In genomic region chr9:83609422-83610297, GRCm38 (mm10) we compare ENCODE assay signal across 8 mouse cellular contexts.
A peak's percentile ranks its signal among the peaks of the same experiment; 100 is the strongest.
DNase-seq lines count a peak whose midpoint lies in the region; ATAC-seq and TF ChIP-seq lines count a peak whose summit lies in the region.

No protein-coding gene starts in this region.

- H3K27ac ChIP-seq in heart, embryonic 11.5 days (ENCODE audit: low read depth, low read length) = no peak overlapping the region
- no peak overlapping the region for H3K27ac ChIP-seq in midbrain, postnatal 0 days (ENCODE audit: low read depth, low read length)

- no peak for ATAC-seq in heart, embryonic 11.5 days (replicated peaks; ENCODE audit: insufficient number of reproducible peaks, low FRiP score, low TSS enrichment)
- ATAC-seq in common myeloid progenitor, adult 5-6 weeks (replicated peaks; ENCODE audit: low read depth, poor library complexity, severe bottlenecking) = peak; percentile 99
- ATAC-seq in midbrain, postnatal 0 days (ENCODE audit: low FRiP score) = peak; percentile 81

- no peaks in the 10 kb centered on the region for H3K9me3 ChIP-seq in heart, embryonic 11.5 days (replicated peaks; ENCODE audit: control insufficient read depth, low read length)
- H3K9me3 ChIP-seq in midbrain, postnatal 0 days (ENCODE audit: low read length) = no peaks in the 10 kb centered on the region

- H3K4me3 ChIP-seq in heart, embryonic 11.5 days (ENCODE audit: low read depth, low read length) = no peak overlapping the region
- H3K4me3 ChIP-seq in midbrain, postnatal 0 days (ENCODE audit: low read depth, low read length) = no peak overlapping the region

- peak; percentile 99 for TF ChIP-seq CTCF in midbrain, postnatal 0 days (IDR thresholded peaks at IDR 0.05)

- peaks cover 8% of the 10 kb centered on the region; the same call in 1 of the 2 replicates for H3K4me1 ChIP-seq in heart, embryonic 11.5 days (ENCODE audit: control insufficient read depth, insufficient read depth, low read length)
- 0 out of 2 replicates have a peak, but pooled peaks cover 3% of the 10 kb centered on the region for H3K4me1 ChIP-seq in midbrain, postnatal 0 days (ENCODE audit: insufficient read depth, low read length)

- WGBS in heart, embryonic 11.5 days (ENCODE audit: insufficient replicate concordance) = 38% methylated on average over 9 of the region's 9 CpGs
- 42% methylated on average over 9 of the region's 9 CpGs for WGBS in midbrain, postnatal 0 days

- H3K27me3 ChIP-seq in heart, embryonic 11.5 days (ENCODE audit: control insufficient read depth, insufficient read depth, low read length) = no peaks in the 10 kb centered on the region
- no peaks in the 10 kb centered on the region for H3K27me3 ChIP-seq in midbrain, postnatal 0 days (ENCODE audit: insufficient read depth, low read length)

- DNase-seq in heart, adult 18-20 months = peak; percentile 57 to 81
- peak; percentile 77 for DNase-seq in gastrocnemius, postnatal 10 days
- DNase-seq in kidney, adult 11 months = peak; percentile 52
- peak; percentile 77 to 84 for DNase-seq in left cerebral cortex, postnatal 36 days (ENCODE audit: low spot score in 2 of 2)
- peak; percentile 94 for DNase-seq in midbrain, postnatal 0 days (ENCODE audit: low spot score)
- DNase-seq in spleen, postnatal 36 days (ENCODE audit: low spot score in 2 of 2) = peak; percentile 52 to 59

- no peaks in the 10 kb centered on the region for H3K36me3 ChIP-seq in heart, embryonic 11.5 days (ENCODE audit: control insufficient read depth, insufficient read depth, low read length)
- no peaks in the 10 kb centered on the region for H3K36me3 ChIP-seq in midbrain, postnatal 0 days (ENCODE audit: insufficient read depth, low read length)

- H3K9ac ChIP-seq in heart, embryonic 11.5 days (ENCODE audit: low read depth, low read length) = no peak overlapping the region
- no peak overlapping the region for H3K9ac ChIP-seq in midbrain, postnatal 0 days (replicated peaks; ENCODE audit: low read length, poor library complexity, severe bottlenecking)

- intact Hi-C loops in left cerebral cortex, postnatal 36 days (cut with DNase I) = loop anchor here (5.0 to 10.0 kb wide), 2 partner anchors 222 to 635 kb away; partner anchors contain the start of gene Phip

- no peak overlapping the region for H3K4me2 ChIP-seq in heart, embryonic 11.5 days
- H3K4me2 ChIP-seq in midbrain, postnatal 0 days (ENCODE audit: low read depth, low read length, poor library complexity, severe bottlenecking) = no peak overlapping the region
